Mouse (Mus musculus) stomach, postnatal 0 days (tissue): Measurements from ENCODE around the gene Spag5. TPM values are rescaled to one million over a fixed set of nuclear protein-coding genes. Genes with fewer than 3 reads are reported as not detected.

ENCODE experiments used
- ATAC-seq: fragments of 200-750 bp; cut with Nextera tagmentation; 2 replicates; pipeline ENCODE4 v1.8.0; 2017; ENCODE audit not compliant: low FRiP score, low TSS enrichment
- DNase-seq: peaks from one replicate; pipeline ENCODE4 v3.0.0-alpha.2; 2016; ENCODE audit warnings: low spot score
- H3K27ac ChIP-seq: fragments of 300-500 bp; sonication (generic); replicated peaks from 2 replicates; pipeline ENCODE4 v1.5.1; 2014; ENCODE audit warnings: mild to moderate bottlenecking, control low read depth
- H3K27me3 ChIP-seq: fragments of 300-500 bp; sonication (generic); 2 replicates; pipeline ENCODE4 v1.6.1; 2014; ENCODE audit warnings: low read length; ENCODE audit not compliant: control insufficient read depth, insufficient read depth
- H3K36me3 ChIP-seq: fragments of 300-500 bp; sonication (generic); 2 replicates; pipeline ENCODE4 v1.6.1; 2014; ENCODE audit warnings: low read length, mixed read lengths; ENCODE audit not compliant: control insufficient read depth, insufficient read depth
- H3K4me1 ChIP-seq: fragments of 300-500 bp; sonication (generic); replicated peaks from 2 replicates; pipeline ENCODE4 v1.6.1; 2014; ENCODE audit warnings: antibody characterized with exemption; ENCODE audit not compliant: control insufficient read depth, insufficient read depth
- H3K4me2 ChIP-seq: fragments of 300-500 bp; sonication (generic); replicated peaks from 2 replicates; pipeline ENCODE4 v1.6.1; 2014; ENCODE audit warnings: low read depth, mild to moderate bottlenecking, control low read depth, moderate library complexity
- H3K4me3 ChIP-seq: fragments of 300-500 bp; sonication (generic); 2 replicates; pipeline ENCODE4 v1.5.1; 2014; ENCODE audit warnings: low read depth, low read length, control low read depth
- H3K9ac ChIP-seq: fragments of 300-500 bp; sonication (generic); 2 replicates; pipeline ENCODE4 v1.6.1; 2014; ENCODE audit warnings: mild to moderate bottlenecking, low read length, control low read depth, mixed read lengths
- H3K9me3 ChIP-seq: fragments of 300-500 bp; sonication (generic); 2 replicates; pipeline ENCODE4 v1.6.1; 2016; ENCODE audit warnings: low read length; ENCODE audit not compliant: control insufficient read depth
- CTCF ChIP-seq: IDR thresholded peaks from 2 replicates; pipeline ENCODE4 v1.5.1; 2016; ENCODE audit warnings: antibody characterized with exemption, low read depth, mild to moderate bottlenecking, moderate library complexity
- EP300 ChIP-seq: optimal IDR thresholded peaks from 2 replicates; pipeline ENCODE3; 2016; ENCODE audit warnings: antibody characterized with exemption
- WGBS: fragments of 180-500 bp; shearing (Covaris S2); extraction: QIAGEN DNeasy Blood & Tissue Kit; methylation state at CpG from one replicate; pipeline ENCODE4 v1.1.7; 2014; 5-methylcytosine and 5-hydroxymethylcytosine counted together
- polyA plus RNA-seq: library from polyadenylated mRNA; unstranded; fragments of >200 nt; fragmentation: Nextera tagmentation; extraction: Ambion mirVana; gene quantifications from 2 replicates; pipeline ENCODE4 v1.2.1, GENCODE M21; 2015

Spag5 gene
- polyA plus RNA-seq, 1 experiment from 2014 or later: 5.7 TPM

DNA sequence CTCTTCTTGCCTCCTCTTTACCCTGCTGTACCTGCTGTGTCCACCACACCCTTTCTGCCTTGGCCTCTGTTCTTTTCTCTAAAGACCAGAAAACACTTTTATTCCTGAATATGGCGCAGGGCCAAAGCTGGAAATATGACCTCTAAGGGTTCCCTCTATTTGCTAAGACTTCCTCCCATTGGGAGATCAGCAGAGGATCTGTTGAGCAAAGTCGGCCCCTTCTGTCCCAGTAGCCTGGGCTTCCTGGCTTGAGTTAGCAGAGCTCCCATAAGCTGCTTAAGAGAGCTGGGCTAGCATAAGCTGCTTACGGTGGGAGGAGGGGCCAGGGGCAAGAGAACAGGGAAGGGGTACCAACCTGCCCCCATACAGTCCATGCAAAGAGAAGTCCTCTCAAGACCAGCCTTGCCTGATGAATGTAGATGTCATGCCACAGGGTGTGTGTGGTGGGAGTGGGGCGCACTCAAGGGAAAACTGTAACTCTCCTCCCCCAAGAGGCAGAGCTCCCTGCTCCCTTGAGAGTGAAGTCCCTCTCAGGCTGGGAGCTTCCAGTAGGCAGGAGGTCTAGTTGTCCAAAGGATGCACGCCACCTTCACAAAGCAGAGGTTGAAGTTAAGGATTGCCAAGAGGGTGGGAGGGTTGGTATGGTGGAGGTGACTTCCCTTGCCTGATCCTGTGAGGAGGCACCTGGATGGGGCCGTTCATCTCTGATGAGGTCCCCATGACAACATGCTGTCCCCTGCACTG, 45.2 kb downstream of the Spag5 start:
- Histone ChIP-seq H3K9ac (no peak overlapping the region), H3K36me3 (peaks cover 2% of the 10 kb centered on the region; the same call in 1 of the 2 replicates), H3K27ac (0 out of 2 replicates have a peak overlapping the region, but pooled peaks have one; percentile 69), H3K4me1 (no peaks in the 10 kb centered on the region), H3K9me3 (no peaks in the 10 kb centered on the region), H3K4me2 (no peak overlapping the region), H3K4me3 (no peak overlapping the region), H3K27me3 (no peaks in the 10 kb centered on the region)
- WGBS: 72% methylated on average over 6 of the region's 6 CpGs
- no peak for TF ChIP-seq CTCF
- TF ChIP-seq EP300: no peak
- DNase-seq (no peak), ATAC-seq (no peak)

DNA sequence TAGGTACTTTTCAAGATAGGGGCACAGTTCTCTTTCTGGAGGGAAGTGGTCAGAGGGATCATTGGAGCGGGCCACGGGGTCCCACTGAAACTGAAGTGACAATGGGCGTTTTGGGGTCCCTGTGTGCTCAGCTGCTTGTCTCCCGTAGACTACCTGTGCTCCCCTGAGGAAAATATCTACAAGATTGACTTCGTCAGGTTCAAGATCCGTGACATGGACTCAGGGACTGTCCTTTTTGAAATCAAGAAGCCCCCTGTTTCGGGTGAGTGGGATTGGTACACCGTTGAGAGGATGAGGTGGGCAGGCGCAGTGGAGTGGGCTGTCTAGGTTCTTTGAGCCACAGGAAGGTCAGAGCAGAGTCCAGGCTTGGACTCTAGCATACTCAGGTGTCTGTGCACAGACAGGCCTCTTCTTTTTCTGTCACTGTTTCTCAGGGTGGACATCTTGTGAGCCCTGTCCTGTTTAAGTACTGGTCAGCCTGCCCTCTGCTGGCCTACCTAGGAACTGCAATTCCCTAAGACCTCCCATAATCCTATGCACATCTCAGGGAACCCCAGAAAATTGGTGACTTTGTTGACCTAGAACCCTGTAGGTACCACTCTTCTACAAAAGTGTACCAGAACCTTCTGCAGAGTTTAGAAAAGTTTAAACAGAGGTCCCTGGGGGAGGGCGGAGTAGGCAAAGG, 45.9 kb downstream of the Spag5 start:
- Histone ChIP-seq H3K4me2 (no peak overlapping the region), H3K27ac (peak overlapping the region; percentile 53), H3K27me3 (no peaks in the 10 kb centered on the region), H3K36me3 (peaks cover 2% of the 10 kb centered on the region; the same call in 1 of the 2 replicates), H3K4me1 (no peaks in the 10 kb centered on the region), H3K9ac (no peak overlapping the region), H3K9me3 (no peaks in the 10 kb centered on the region), H3K4me3 (no peak overlapping the region)
- 91% methylated on average over 10 of the region's 10 CpGs for WGBS
- DNase-seq (peak; percentile 76), ATAC-seq (peak; percentile 21)
- peak; percentile 88 for TF ChIP-seq CTCF
- no peak for TF ChIP-seq EP300

DNA sequence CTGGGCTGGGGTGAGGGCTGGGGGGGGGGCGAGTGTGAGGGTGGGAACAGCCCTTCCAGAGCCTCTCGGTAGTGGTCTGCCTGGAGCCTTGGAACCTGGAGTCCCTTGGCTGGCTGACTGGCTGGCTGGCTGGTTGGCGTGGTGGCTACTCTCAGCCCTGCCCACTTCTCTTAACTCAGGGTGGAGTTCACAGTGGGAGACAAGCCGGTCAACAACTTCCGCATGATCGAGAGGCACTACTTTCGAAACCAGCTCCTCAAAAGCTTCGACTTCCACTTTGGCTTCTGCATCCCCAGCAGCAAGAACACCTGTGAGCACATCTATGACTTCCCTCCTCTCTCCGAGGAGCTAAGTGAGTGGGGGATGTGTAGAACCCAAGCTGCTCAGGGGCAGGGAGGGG, 46.6 kb downstream of the Spag5 start:
- Histone ChIP-seq H3K27ac (peak overlapping the region; percentile 53), H3K9ac (no peak overlapping the region), H3K4me2 (no peak overlapping the region), H3K4me3 (no peak overlapping the region), H3K4me1 (no peaks in the 10 kb centered on the region), H3K9me3 (no peaks in the 10 kb centered on the region), H3K36me3 (peaks cover 2% of the 10 kb centered on the region; the same call in 1 of the 2 replicates), H3K27me3 (no peaks in the 10 kb centered on the region)
- ATAC-seq (0 out of 2 replicates have a peak, but pooled peaks have one; percentile 13), DNase-seq (no peak)
- TF ChIP-seq EP300 (no peak), CTCF (no peak)
- WGBS: 66% methylated on average over 8 of the region's 9 CpGs

DNA sequence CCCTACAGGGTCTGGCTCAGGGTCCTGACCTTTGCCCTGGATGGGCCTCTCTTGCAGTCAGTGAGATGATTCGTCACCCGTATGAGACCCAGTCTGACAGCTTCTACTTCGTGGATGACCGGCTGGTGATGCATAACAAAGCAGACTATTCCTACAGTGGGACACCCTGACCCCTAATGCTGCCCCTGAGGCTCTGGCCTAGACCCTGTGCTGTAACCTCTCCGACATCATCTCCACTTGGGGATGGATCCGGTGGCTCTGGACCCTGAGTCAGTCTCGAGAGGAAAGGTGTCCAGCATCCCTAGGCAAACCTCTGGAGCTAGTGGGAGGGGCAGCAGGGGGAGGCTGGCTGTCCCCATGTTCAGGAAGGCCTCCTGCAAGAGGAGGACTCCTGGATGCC, 47.1 kb downstream of the Spag5 start:
- H3K27me3 ChIP-seq: no peaks in the 10 kb centered on the region
- H3K4me3 ChIP-seq: no peak overlapping the region
- no peaks in the 10 kb centered on the region for H3K9me3 ChIP-seq
- DNase-seq (no peak), ATAC-seq (no peak)
- no peak overlapping the region for H3K27ac ChIP-seq
- H3K36me3 ChIP-seq: peaks cover 2% of the 10 kb centered on the region; the same call in 1 of the 2 replicates
- no peak overlapping the region for H3K4me2 ChIP-seq
- no peak overlapping the region for H3K9ac ChIP-seq
- no peaks in the 10 kb centered on the region for H3K4me1 ChIP-seq
- 55% methylated on average over 7 of the region's 7 CpGs for WGBS
- TF ChIP-seq CTCF (no peak), EP300 (no peak)

DNA sequence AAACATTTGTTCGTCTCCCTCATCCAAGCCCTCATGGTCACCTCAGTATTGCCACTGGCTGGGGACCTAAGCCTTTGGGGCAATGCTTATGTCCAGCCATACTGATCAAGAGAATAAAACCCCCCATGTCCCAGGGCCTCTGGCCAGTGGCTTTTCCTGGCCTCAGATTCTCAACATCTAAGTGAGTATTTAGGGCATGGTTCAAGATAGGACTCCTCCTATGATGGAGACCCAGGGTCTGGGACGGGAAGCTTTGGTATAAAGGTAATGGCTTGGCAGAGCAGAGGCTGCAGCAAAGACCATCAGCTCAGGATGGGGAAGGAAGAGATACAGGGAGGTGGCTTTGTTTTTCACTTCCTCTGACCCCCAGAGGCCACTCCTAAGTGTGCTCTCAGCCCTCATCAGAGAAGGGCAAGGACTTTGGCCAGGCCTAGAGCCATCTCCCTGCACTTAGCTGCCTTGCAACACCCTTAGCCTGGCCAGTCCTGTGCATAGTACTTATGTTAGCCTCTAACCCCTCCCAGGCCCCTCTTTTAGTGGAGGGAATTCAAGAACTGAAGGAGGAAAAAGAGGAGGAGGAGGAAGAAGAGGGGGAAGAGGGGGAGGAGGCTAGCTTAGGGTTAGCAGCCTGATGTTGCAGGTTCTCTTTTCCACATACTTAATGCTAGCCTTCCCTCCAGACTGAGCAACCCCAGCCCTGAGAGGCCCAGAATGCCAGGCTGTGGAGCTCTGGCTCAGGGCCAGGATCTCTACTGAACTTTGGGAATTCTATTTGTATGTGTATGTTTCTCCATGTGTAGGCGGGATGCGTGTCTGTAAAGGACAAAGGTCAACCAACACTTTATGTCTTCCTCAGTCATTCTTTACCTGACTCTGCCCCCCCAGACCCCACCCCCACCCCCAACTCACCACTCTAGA, 48.4 kb downstream of the Spag5 start:
- Histone ChIP-seq H3K4me1 (no peaks in the 10 kb centered on the region), H3K27ac (no peak overlapping the region), H3K36me3 (peaks cover 2% of the 10 kb centered on the region; the same call in 1 of the 2 replicates), H3K9ac (no peak overlapping the region), H3K27me3 (no peaks in the 10 kb centered on the region), H3K9me3 (no peaks in the 10 kb centered on the region), H3K4me3 (no peak overlapping the region), H3K4me2 (no peak overlapping the region)
- TF ChIP-seq EP300 (no peak), CTCF (no peak)
- WGBS: 58% methylated on average over 4 of the region's 4 CpGs
- ATAC-seq (no peak), DNase-seq (no peak)
